ENCODE assay signal across 8 mouse cellular contexts in genomic region chr13:102693341-102693801, GRCm38 (mm10). TPM values are rescaled to one million over a fixed set of nuclear protein-coding genes. Genes with fewer than 3 reads are reported as not detected.
A peak's percentile ranks its signal among the peaks of the same experiment; 100 is the strongest.
DNase-seq lines count a peak whose midpoint lies in the region; ATAC-seq lines count a peak whose summit lies in the region.

Gene Cd180, plus strand, starts transcription at chr13:102693558.

- DNase-seq in adrenal gland, adult 2 months: peak; percentile 29
- no peak for DNase-seq in adrenal gland, adult 18-20 months (ENCODE audit: low spot score in 2 of 2)
- peak; percentile 7 for DNase-seq in ovary, postnatal 14 days (ENCODE audit: low spot score)
- DNase-seq in ovary, adult 18-20 months (ENCODE audit: low spot score): no peak
- no peak for DNase-seq in liver, embryonic 11.5 days (ENCODE audit: low spot score)
- DNase-seq in spleen, adult 12 weeks (ENCODE audit: low spot score): peak; percentile 11
- DNase-seq in left cerebral cortex, postnatal 36 days (ENCODE audit: low spot score in 2 of 2): no peak

- no peak within 1 kb of the TSS for H3K9ac ChIP-seq in liver, embryonic 11.5 days (ENCODE audit: low read depth, low read length)
- H3K9ac ChIP-seq in hindbrain, embryonic 12.5 days: no peak within 1 kb of the TSS

- intact Hi-C loops in left cerebral cortex, postnatal 36 days (cut with DNase I): loop anchor here (5.0 kb wide), 1 partner anchor 1089 kb away; no protein-coding TSS in a partner anchor

- no peaks in the 10 kb centered on the region for H3K4me1 ChIP-seq in liver, embryonic 11.5 days (replicated peaks; ENCODE audit: control insufficient read depth, insufficient read depth, low read length)
- peaks cover 7% of the 10 kb centered on the region for H3K4me1 ChIP-seq in hindbrain, embryonic 12.5 days

- no peaks in the 10 kb centered on the region for H3K9me3 ChIP-seq in liver, embryonic 11.5 days (ENCODE audit: control insufficient read depth, low read length)
- no peaks in the 10 kb centered on the region for H3K9me3 ChIP-seq in hindbrain, embryonic 12.5 days (replicated peaks)

- no peaks in the 10 kb centered on the region for H3K27me3 ChIP-seq in liver, embryonic 11.5 days (replicated peaks; ENCODE audit: control insufficient read depth, insufficient read depth, low read length)
- H3K27me3 ChIP-seq in hindbrain, embryonic 12.5 days: no peaks in the 10 kb centered on the region

- H3K4me2 ChIP-seq in liver, embryonic 11.5 days: no peak within 1 kb of the TSS
- no peak within 1 kb of the TSS for H3K4me2 ChIP-seq in hindbrain, embryonic 12.5 days (replicated peaks)

- ATAC-seq in liver, embryonic 11.5 days (replicated peaks; ENCODE audit: low FRiP score): no peak
- no peak for ATAC-seq in hindbrain, embryonic 12.5 days (ENCODE audit: low FRiP score)

- no peak within 1 kb of the TSS for H3K4me3 ChIP-seq in liver, embryonic 11.5 days (ENCODE audit: low read depth, low read length)
- no peak within 1 kb of the TSS for H3K4me3 ChIP-seq in hindbrain, embryonic 12.5 days

- 0 out of 2 replicates have a peak within 1 kb of the TSS, but pooled peaks have one; percentile 6 for H3K27ac ChIP-seq in liver, embryonic 11.5 days (ENCODE audit: low read depth, low read length)
- H3K27ac ChIP-seq in hindbrain, embryonic 12.5 days: no peak within 1 kb of the TSS

- no peaks in the 10 kb centered on the region for H3K36me3 ChIP-seq in liver, embryonic 11.5 days (ENCODE audit: control insufficient read depth, insufficient read depth, low read length)
- H3K36me3 ChIP-seq in hindbrain, embryonic 12.5 days: no peaks in the 10 kb centered on the region

- WGBS in liver, embryonic 11.5 days: 49% methylated on average over 8 of the region's 8 CpGs
- 86% methylated on average over 8 of the region's 8 CpGs for WGBS in hindbrain, embryonic 12.5 days

RNA-seq across cellular contexts. Expression of gene Cd180, which starts in this region (rescaled TPM):
- 1 to 10 TPM; 1.2 to 2.7 TPM for total RNA-seq in adrenal gland, adult 2 months (2021)
- polyA plus RNA-seq in adrenal gland, adult 2 months (2012; rRNA removed): 3.1 and 3.5 TPM in 2 replicates
- 1 to 10 TPM in 1 of 2 experiments, under 1 TPM in 1; 0.93 to 3.2 TPM for total RNA-seq in adrenal gland, adult 18-20 months (2021)
- polyA plus RNA-seq in liver, embryonic 11.5 days (2014; fragmentation: Nextera tagmentation; extraction: Ambion mirVana): 0.68 and 1.7 TPM in 2 replicates
- 0.44 and 0.79 TPM in 2 replicates for polyA plus RNA-seq in hindbrain, embryonic 12.5 days (2016; fragmentation: Nextera tagmentation; extraction: Ambion mirVana)
- total RNA-seq in left cerebral cortex, postnatal 36 days (2021): 1 to 10 TPM; 2.1 to 2.5 TPM

Comparison
In these comparisons a context has a peak if more than half of its experiments do, and no peak if none do; other contexts are left out.
1. DNase-seq: peak in adrenal gland, adult 2 months (single experiment), ovary, postnatal 14 days (single experiment) and spleen, adult 12 weeks (single experiment); none in adrenal gland, adult 18-20 months (0 of 2), ovary, adult 18-20 months (single experiment), liver, embryonic 11.5 days (single experiment) and left cerebral cortex, postnatal 36 days (0 of 2).